Mouse (Mus musculus) fibroblast of lung, adult 2 months (primary cell): ENCODE data around the gene Apex1.
A peak's percentile ranks its signal among the peaks of the same experiment; 100 is the strongest.
"Not testable (repeated sequence)": the region's sequence is repeated elsewhere in the genome, so short reads cannot be mapped to it uniquely, and the experiment has no call there.

Experiments
- DNase-seq: peaks from one replicate; pipeline ENCODE4 v3.0.0-alpha.2; 2011; ENCODE audit warnings: low read depth

Gene Apex1

GRCm38 (mm10) chr14:50927366-50927765, 2.6 kb downstream of the Apex1 start:
- no peak for DNase-seq

GRCm38 (mm10) chr14:50929951-50930350, 5.2 kb downstream of the Apex1 start:
- no peak for DNase-seq

GRCm38 (mm10) chr14:50930377-50930753, 5.6 kb downstream of the Apex1 start:
- DNase-seq = no peak

- DNase-seq = peak; percentile 99
These were observed 6.2 kb downstream of the Apex1 start, which contains the start of the genes Pip4p1 and Pnp for GRCm38 (mm10) chr14:50930754-50931492. Gene Pip4p1, minus strand, starts transcription at chr14:50930856. Gene Pnp, plus strand, starts transcription at chr14:50931082.

GRCm38 (mm10) chr14:50931493-50932020, 6.8 kb downstream of the Apex1 start:
- no peak for DNase-seq

- no peak for DNase-seq
These were observed 11.9 kb downstream of the Apex1 start for GRCm38 (mm10) chr14:50936649-50937048.

- DNase-seq = no peak
These were observed 13.5 kb downstream of the Apex1 start for GRCm38 (mm10) chr14:50938119-50938908.

- no peak for DNase-seq
These were observed 14.2 kb downstream of the Apex1 start for GRCm38 (mm10) chr14:50938940-50939339.

GRCm38 (mm10) chr14:50943932-50944667, 19.3 kb downstream of the Apex1 start, which contains the start of gene Gm49342:
Gene Gm49342, plus strand, starts transcription at chr14:50944517.
- peak; percentile 93 for DNase-seq

- not testable (repeated sequence) for DNase-seq
These were observed 19.9 kb downstream of the Apex1 start for GRCm38 (mm10) chr14:50944668-50945033.

GRCm38 (mm10) chr14:50945081-50945480, 20.3 kb downstream of the Apex1 start:
- DNase-seq = not testable (repeated sequence)

GRCm38 (mm10) chr14:50945526-50945925, 20.8 kb downstream of the Apex1 start:
- not testable (repeated sequence) for DNase-seq

GRCm38 (mm10) chr14:50955487-50955886, 30.7 kb downstream of the Apex1 start:
- no peak for DNase-seq

- not testable (repeated sequence) for DNase-seq
These were observed 31.3 kb downstream of the Apex1 start, which contains the start of gene Pnp2 for GRCm38 (mm10) chr14:50955942-50956508. Gene Pnp2, plus strand, starts transcription at chr14:50955992.

- not testable (repeated sequence) for DNase-seq
These were observed 32.0 kb downstream of the Apex1 start for GRCm38 (mm10) chr14:50956724-50957123.

- not testable (repeated sequence) for DNase-seq
These were observed 32.4 kb downstream of the Apex1 start for GRCm38 (mm10) chr14:50957146-50957545.

- DNase-seq = not testable (repeated sequence)
These were observed 33.7 kb downstream of the Apex1 start for GRCm38 (mm10) chr14:50958289-50958995.

- DNase-seq = no peak
These were observed 43.6 kb downstream of the Apex1 start for GRCm38 (mm10) chr14:50968216-50968980.

- no peak for DNase-seq
These were observed 44.3 kb downstream of the Apex1 start for GRCm38 (mm10) chr14:50969041-50969440.
